Mouse (Mus musculus) forebrain, embryonic 12.5 days (tissue): Measurements from ENCODE around the gene Gdpd5. TPM values are rescaled to one million over a fixed set of nuclear protein-coding genes. Genes with fewer than 3 reads are reported as not detected.

Experiments
- ATAC-seq: fragments of 200-750 bp; cut with Nextera tagmentation; 2 replicates; pipeline ENCODE4 v1.8.0; 2017; ENCODE audit warnings: moderate TSS enrichment; ENCODE audit not compliant: low FRiP score
- H3K27ac ChIP-seq: fragments of 300-500 bp; sonication (generic); 2 replicates; pipeline ENCODE4 v1.5.1; 2016; ENCODE audit warnings: mild to moderate bottlenecking
- H3K27me3 ChIP-seq: fragments of 300-500 bp; sonication (generic); 2 replicates; pipeline ENCODE4 v1.6.1; 2016; ENCODE audit warnings: mild to moderate bottlenecking
- H3K36me3 ChIP-seq: fragments of 300-500 bp; sonication (generic); replicated peaks from 2 replicates; pipeline ENCODE4 v1.6.1; 2016; ENCODE audit warnings: mild to moderate bottlenecking
- H3K4me1 ChIP-seq: fragments of 300-500 bp; sonication (generic); 2 replicates; pipeline ENCODE4 v1.6.1; 2016
- H3K4me2 ChIP-seq: fragments of 300-500 bp; sonication (generic); 2 replicates; pipeline ENCODE4 v1.6.1; 2016; ENCODE audit warnings: mild to moderate bottlenecking, moderate library complexity
- H3K4me3 ChIP-seq: fragments of 300-500 bp; sonication (generic); replicated peaks from 2 replicates; pipeline ENCODE4 v1.5.1; 2016; ENCODE audit warnings: mild to moderate bottlenecking
- H3K9ac ChIP-seq: fragments of 300-500 bp; sonication (generic); 2 replicates; pipeline ENCODE4 v1.6.1; 2016; ENCODE audit warnings: mild to moderate bottlenecking
- H3K9me3 ChIP-seq: fragments of 300-500 bp; sonication (generic); 2 replicates; pipeline ENCODE4 v1.6.1; 2016
- WGBS: fragments of 180-500 bp; shearing (Covaris S2); methylation state at CpG from one replicate; pipeline ENCODE4 v1.1.7; 2016; 5-methylcytosine and 5-hydroxymethylcytosine counted together
- polyA plus RNA-seq: library from polyadenylated mRNA; unstranded; fragments of >200 nt; fragmentation: Nextera tagmentation; extraction: Ambion mirVana; gene quantifications from 2 replicates; pipeline ENCODE4 v1.2.1, GENCODE M21; 2016

The Gdpd5 gene
- polyA plus RNA-seq, 1 experiment from 2014 or later, result 29.9 TPM

- no peaks in the 10 kb centered on the region for H3K36me3 ChIP-seq
- H3K4me1 ChIP-seq, result peaks cover 44% of the 10 kb centered on the region
- no peaks in the 10 kb centered on the region for H3K9me3 ChIP-seq
- peak; percentile 66 for ATAC-seq
- H3K4me3 ChIP-seq, result peak overlapping the region; percentile 61
- H3K27ac ChIP-seq, result peak overlapping the region; percentile 97
- 1% methylated on average over 24 of the region's 24 CpGs for WGBS
- peaks cover 15% of the 10 kb centered on the region for H3K27me3 ChIP-seq
- H3K4me2 ChIP-seq, result peak overlapping the region; percentile 93
- peak overlapping the region; percentile 79 for H3K9ac ChIP-seq
Measured at GRCm38 (mm10) chr7:99380491-99381213, 562 bp upstream of the Gdpd5 start.

- H3K27ac ChIP-seq, result peak overlapping the region; percentile 97; the same call in 1 of the 2 replicates
- WGBS, result 10% methylated on average over 30 of the region's 30 CpGs
- H3K4me1 ChIP-seq, result peaks cover 53% of the 10 kb centered on the region
- peak overlapping the region; percentile 82 for H3K9ac ChIP-seq
- no peak for ATAC-seq
- peaks cover 15% of the 10 kb centered on the region for H3K27me3 ChIP-seq
- peak overlapping the region; percentile 61 for H3K4me3 ChIP-seq
- H3K4me2 ChIP-seq, result peak overlapping the region; percentile 93
- H3K36me3 ChIP-seq, result 0 out of 2 replicates have a peak, but pooled peaks cover 4% of the 10 kb centered on the region
- no peaks in the 10 kb centered on the region for H3K9me3 ChIP-seq
Measured at GRCm38 (mm10) chr7:99382088-99383000, 1.1 kb downstream of the Gdpd5 start.

GRCm38 (mm10) chr7:99383246-99383645 lies 2.0 kb downstream of the Gdpd5 start:
- Histone ChIP-seq H3K36me3 (peaks cover 12% of the 10 kb centered on the region; the same call in 1 of the 2 replicates), H3K9me3 (no peaks in the 10 kb centered on the region), H3K4me2 (peak overlapping the region; percentile 93), H3K9ac (peak overlapping the region; percentile 82), H3K27ac (no peak overlapping the region; the same call in 1 of the 2 replicates), H3K4me3 (peak overlapping the region; percentile 61), H3K4me1 (peaks cover 58% of the 10 kb centered on the region), H3K27me3 (peaks cover 15% of the 10 kb centered on the region)
- ATAC-seq, result no peak
- WGBS, result 60% methylated on average over 5 of the region's 5 CpGs

- ATAC-seq, result no peak
- no peaks in the 10 kb centered on the region for H3K9me3 ChIP-seq
- WGBS, result 25% methylated on average over 4 of the region's 4 CpGs
- H3K36me3 ChIP-seq, result peaks cover 18% of the 10 kb centered on the region; the same call in 1 of the 2 replicates
- peak overlapping the region; percentile 93 for H3K4me2 ChIP-seq
- H3K4me1 ChIP-seq, result peaks cover 64% of the 10 kb centered on the region
- H3K27me3 ChIP-seq, result peaks cover 15% of the 10 kb centered on the region
- H3K4me3 ChIP-seq, result peak overlapping the region; percentile 61
- 0 out of 2 replicates have a peak overlapping the region, but pooled peaks have one; percentile 82 for H3K9ac ChIP-seq
- H3K27ac ChIP-seq, result peak overlapping the region; percentile 50
Measured at GRCm38 (mm10) chr7:99384101-99384611, 2.9 kb downstream of the Gdpd5 start.

- WGBS, result 73% methylated on average over 5 of the region's 5 CpGs
- Histone ChIP-seq H3K4me2 (no peak overlapping the region), H3K27me3 (peaks cover 15% of the 10 kb centered on the region), H3K36me3 (peaks cover 18% of the 10 kb centered on the region; the same call in 1 of the 2 replicates), H3K27ac (no peak overlapping the region), H3K4me3 (no peak overlapping the region), H3K9ac (no peak overlapping the region), H3K9me3 (no peaks in the 10 kb centered on the region), H3K4me1 (peaks cover 74% of the 10 kb centered on the region)
- no peak for ATAC-seq
Measured at GRCm38 (mm10) chr7:99386030-99386429, 4.8 kb downstream of the Gdpd5 start.

- no peak overlapping the region for H3K4me2 ChIP-seq
- H3K27me3 ChIP-seq, result peaks cover 15% of the 10 kb centered on the region
- H3K36me3 ChIP-seq, result peaks cover 18% of the 10 kb centered on the region; the same call in 1 of the 2 replicates
- ATAC-seq, result no peak
- peaks cover 73% of the 10 kb centered on the region for H3K4me1 ChIP-seq
- no peak overlapping the region for H3K9ac ChIP-seq
- no peak overlapping the region for H3K4me3 ChIP-seq
- no peaks in the 10 kb centered on the region for H3K9me3 ChIP-seq
- 92% methylated on average over 4 of the region's 4 CpGs for WGBS
- H3K27ac ChIP-seq, result no peak overlapping the region
Measured at GRCm38 (mm10) chr7:99386811-99387210, 5.6 kb downstream of the Gdpd5 start.

- peaks cover 68% of the 10 kb centered on the region for H3K4me1 ChIP-seq
- no peak overlapping the region for H3K27ac ChIP-seq
- H3K4me2 ChIP-seq, result no peak overlapping the region
- ATAC-seq, result no peak
- H3K27me3 ChIP-seq, result peaks cover 13% of the 10 kb centered on the region
- H3K9me3 ChIP-seq, result no peaks in the 10 kb centered on the region
- WGBS, result 93% methylated on average over 5 of the region's 5 CpGs
- H3K9ac ChIP-seq, result no peak overlapping the region
- no peak overlapping the region for H3K4me3 ChIP-seq
- H3K36me3 ChIP-seq, result peaks cover 21% of the 10 kb centered on the region; the same call in 1 of the 2 replicates
Measured at GRCm38 (mm10) chr7:99387356-99387755, 6.1 kb downstream of the Gdpd5 start.

- H3K4me2 ChIP-seq, result no peak overlapping the region
- H3K27ac ChIP-seq, result peak overlapping the region; percentile 46; the same call in 1 of the 2 replicates
- H3K27me3 ChIP-seq, result no peaks in the 10 kb centered on the region
- H3K4me3 ChIP-seq, result no peak overlapping the region
- peaks cover 29% of the 10 kb centered on the region for H3K36me3 ChIP-seq
- 25% methylated on average over 4 of the region's 4 CpGs for WGBS
- no peak for ATAC-seq
- H3K9me3 ChIP-seq, result no peaks in the 10 kb centered on the region
- H3K9ac ChIP-seq, result peak overlapping the region; percentile 36; the same call in 1 of the 2 replicates
- H3K4me1 ChIP-seq, result peaks cover 46% of the 10 kb centered on the region
Measured at GRCm38 (mm10) chr7:99390559-99390958, 9.3 kb downstream of the Gdpd5 start.

- no peak overlapping the region for H3K9ac ChIP-seq
- H3K4me1 ChIP-seq, result peaks cover 46% of the 10 kb centered on the region
- no peaks in the 10 kb centered on the region for H3K27me3 ChIP-seq
- H3K9me3 ChIP-seq, result no peaks in the 10 kb centered on the region
- no peak for ATAC-seq
- no peak overlapping the region for H3K4me2 ChIP-seq
- H3K4me3 ChIP-seq, result no peak overlapping the region
- 75% methylated on average over 2 of the region's 2 CpGs for WGBS
- H3K36me3 ChIP-seq, result peaks cover 22% of the 10 kb centered on the region
- H3K27ac ChIP-seq, result no peak overlapping the region
Measured at GRCm38 (mm10) chr7:99392696-99393095, 11.5 kb downstream of the Gdpd5 start.

- 89% methylated on average over 13 of the region's 13 CpGs for WGBS
Measured at GRCm38 (mm10) chr7:99393711-99394325, 12.6 kb downstream of the Gdpd5 start.

GRCm38 (mm10) chr7:99395385-99395784 lies 14.2 kb downstream of the Gdpd5 start:
- Histone ChIP-seq H3K36me3 (peaks cover 12% of the 10 kb centered on the region), H3K9me3 (no peaks in the 10 kb centered on the region), H3K4me1 (peaks cover 28% of the 10 kb centered on the region), H3K4me2 (no peak overlapping the region), H3K4me3 (no peak overlapping the region), H3K27me3 (no peaks in the 10 kb centered on the region), H3K27ac (peak overlapping the region; percentile 26; the same call in 1 of the 2 replicates), H3K9ac (no peak overlapping the region)
- ATAC-seq, result no peak
- WGBS, result 75% methylated on average over 4 of the region's 4 CpGs

More at GRCm38 (mm10) chr7:99393711-99394325, 12.6 kb downstream of the Gdpd5 start:
- H3K9ac ChIP-seq, result no peak overlapping the region
- no peaks in the 10 kb centered on the region for H3K9me3 ChIP-seq
- H3K36me3 ChIP-seq, result peaks cover 12% of the 10 kb centered on the region
- H3K27ac ChIP-seq, result no peak overlapping the region
- H3K27me3 ChIP-seq, result no peaks in the 10 kb centered on the region
- peaks cover 42% of the 10 kb centered on the region for H3K4me1 ChIP-seq
- no peak for ATAC-seq
- no peak overlapping the region for H3K4me2 ChIP-seq
- H3K4me3 ChIP-seq, result no peak overlapping the region
